Mouse (Mus musculus): ENCODE results near the gene Rac2. TPM values are rescaled to one million over a fixed set of nuclear protein-coding genes. Genes with fewer than 3 reads are reported as not detected.

Gene Rac2
- polyA plus RNA-seq, 1 experiment from 2014 or later = 7.6 TPM

DNA sequence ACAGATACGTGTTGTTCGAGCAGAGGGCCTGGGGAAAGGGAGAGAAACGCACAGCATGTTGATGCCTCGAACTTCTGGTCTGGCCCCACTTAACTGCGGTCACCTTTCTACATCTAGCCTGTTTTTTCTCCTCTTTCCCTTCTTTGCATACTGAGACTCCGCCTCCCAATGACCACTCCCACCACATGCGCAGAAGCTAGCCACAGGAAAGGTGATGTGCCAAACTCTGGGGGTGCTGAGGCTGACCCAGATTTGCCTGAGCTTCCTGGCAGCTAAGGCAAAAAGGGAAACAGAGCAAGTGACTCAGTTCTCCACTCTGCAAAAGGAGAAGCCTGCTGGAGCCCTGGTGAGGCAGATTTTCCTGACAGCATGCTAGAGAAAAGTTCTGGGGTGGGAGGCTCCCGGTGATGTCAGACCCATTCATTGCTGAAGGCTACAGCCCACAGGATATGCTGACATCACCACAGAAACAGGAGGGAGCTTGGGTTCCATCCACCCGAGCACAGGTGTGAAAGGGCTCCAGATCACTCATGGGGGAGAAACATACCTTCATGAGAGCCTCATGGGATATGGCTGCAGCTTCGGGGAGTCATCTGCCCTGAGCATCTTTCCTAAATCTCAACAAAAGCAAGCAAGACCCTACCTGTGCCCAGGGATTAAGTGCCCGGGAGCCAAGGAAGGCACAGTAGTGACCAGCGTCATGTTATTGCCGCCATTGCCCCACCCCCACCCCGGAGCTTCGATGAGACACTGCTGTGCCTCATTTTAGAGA lies 19.3 kb upstream of the Rac2 start:
- H3K27ac ChIP-seq (ENCODE audit: low read depth, low read length) = no peak overlapping the region
- no peak for ATAC-seq (ENCODE audit: low FRiP score, low TSS enrichment)
- no peaks in the 10 kb centered on the region for H3K27me3 ChIP-seq (ENCODE audit: control insufficient read depth, insufficient read depth, low read length)
- H3K9me3 ChIP-seq (ENCODE audit: control insufficient read depth, low read length) = no peaks in the 10 kb centered on the region
- H3K9ac ChIP-seq (ENCODE audit: low read depth, low read length) = no peak overlapping the region
- H3K4me1 ChIP-seq (ENCODE audit: control insufficient read depth, insufficient read depth, low read length) = 0 out of 2 replicates have a peak, but pooled peaks cover 3% of the 10 kb centered on the region
- no peak overlapping the region for H3K4me3 ChIP-seq (ENCODE audit: low read length)
- no peak overlapping the region for H3K4me2 ChIP-seq (replicated peaks; ENCODE audit: low read depth, low read length)
- 45% methylated on average over 15 of the region's 15 CpGs for WGBS
- H3K36me3 ChIP-seq (ENCODE audit: control insufficient read depth, insufficient read depth, low read length) = no peaks in the 10 kb centered on the region

DNA sequence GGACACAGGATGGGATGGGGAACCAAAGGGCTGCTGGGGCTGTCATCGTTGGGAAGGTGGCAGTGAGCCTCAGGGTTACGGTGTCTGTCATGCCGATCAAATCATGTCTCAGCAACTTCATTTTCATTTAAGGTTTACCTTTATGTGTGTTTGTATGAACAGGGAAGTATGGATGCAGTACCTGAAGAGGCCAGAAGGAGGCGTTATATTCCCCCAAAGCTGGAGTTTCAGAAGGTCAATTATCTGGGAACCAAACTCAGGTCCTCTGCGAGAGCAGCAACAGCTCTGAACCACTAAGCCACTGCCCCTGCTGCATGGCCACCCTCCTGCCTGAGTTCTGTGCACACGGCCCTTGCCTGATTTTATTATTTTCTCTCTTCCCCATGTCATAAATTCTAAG lies 18.2 kb upstream of the Rac2 start:
- no peak overlapping the region for H3K4me3 ChIP-seq (ENCODE audit: low read length)
- no peaks in the 10 kb centered on the region for H3K9me3 ChIP-seq (ENCODE audit: control insufficient read depth, low read length)
- H3K27ac ChIP-seq (ENCODE audit: low read depth, low read length) = no peak overlapping the region
- H3K27me3 ChIP-seq (ENCODE audit: control insufficient read depth, insufficient read depth, low read length) = no peaks in the 10 kb centered on the region
- H3K4me2 ChIP-seq (replicated peaks; ENCODE audit: low read depth, low read length) = no peak overlapping the region
- no peak for ATAC-seq (ENCODE audit: low FRiP score, low TSS enrichment)
- H3K9ac ChIP-seq (ENCODE audit: low read depth, low read length) = no peak overlapping the region
- 75% methylated on average over 6 of the region's 6 CpGs for WGBS
- 0 out of 2 replicates have a peak, but pooled peaks cover 3% of the 10 kb centered on the region for H3K4me1 ChIP-seq (ENCODE audit: control insufficient read depth, insufficient read depth, low read length)
- no peaks in the 10 kb centered on the region for H3K36me3 ChIP-seq (ENCODE audit: control insufficient read depth, insufficient read depth, low read length)

DNA sequence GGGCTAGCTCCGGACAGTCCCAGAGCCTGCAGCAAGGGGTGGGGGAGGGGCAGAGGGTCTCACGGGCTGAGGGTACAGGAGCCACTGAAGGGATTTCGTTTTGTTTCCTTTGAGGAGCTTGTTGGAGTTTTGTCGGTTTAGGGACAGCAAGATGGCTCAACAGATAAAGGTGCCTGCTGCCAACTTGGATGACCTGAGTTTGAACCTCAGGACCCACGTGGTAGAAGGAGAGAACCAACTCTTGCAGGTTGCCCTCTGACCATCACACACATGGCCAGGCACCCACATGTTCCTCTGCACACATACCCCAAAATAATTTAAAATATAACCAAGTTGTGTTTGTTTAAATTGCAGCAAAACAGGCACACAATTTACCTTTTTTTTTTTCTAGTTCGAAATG lies 17.4 kb upstream of the Rac2 start:
- Histone ChIP-seq H3K4me1 (ENCODE audit: control insufficient read depth, insufficient read depth, low read length) (0 out of 2 replicates have a peak, but pooled peaks cover 3% of the 10 kb centered on the region), H3K36me3 (ENCODE audit: control insufficient read depth, insufficient read depth, low read length) (no peaks in the 10 kb centered on the region), H3K4me3 (ENCODE audit: low read length) (no peak overlapping the region), H3K27me3 (ENCODE audit: control insufficient read depth, insufficient read depth, low read length) (no peaks in the 10 kb centered on the region), H3K9ac (ENCODE audit: low read depth, low read length) (no peak overlapping the region), H3K4me2 (replicated peaks; ENCODE audit: low read depth, low read length) (no peak overlapping the region), H3K9me3 (ENCODE audit: control insufficient read depth, low read length) (no peaks in the 10 kb centered on the region), H3K27ac (ENCODE audit: low read depth, low read length) (no peak overlapping the region)
- WGBS = 72% methylated on average over 6 of the region's 6 CpGs
- ATAC-seq (ENCODE audit: low FRiP score, low TSS enrichment) = no peak

DNA sequence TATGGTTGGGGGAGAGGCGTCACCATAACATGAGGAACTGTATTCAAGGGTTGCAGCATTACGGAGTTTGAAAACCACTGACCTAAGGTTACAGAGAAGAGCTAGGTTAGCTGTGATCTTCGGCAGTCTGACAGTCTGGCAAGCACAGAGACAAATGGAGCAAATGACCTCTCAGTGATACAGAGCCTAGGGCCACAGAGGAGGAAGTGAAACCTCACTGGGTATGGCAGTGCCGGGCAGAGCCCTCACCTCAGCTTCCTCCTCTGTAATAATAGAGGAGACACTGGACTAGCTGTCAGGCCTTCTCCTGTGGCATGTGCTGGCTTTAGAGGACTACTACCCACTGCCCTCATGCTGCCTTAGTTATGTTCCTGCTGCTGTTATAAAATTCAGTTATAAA lies 16.3 kb upstream of the Rac2 start:
- 69% methylated on average over 4 of the region's 4 CpGs for WGBS
- no peak for ATAC-seq (ENCODE audit: low FRiP score, low TSS enrichment)
- 0 out of 2 replicates have a peak, but pooled peaks cover 3% of the 10 kb centered on the region for H3K4me1 ChIP-seq (ENCODE audit: control insufficient read depth, insufficient read depth, low read length)
- H3K4me3 ChIP-seq (ENCODE audit: low read length) = no peak overlapping the region
- no peaks in the 10 kb centered on the region for H3K27me3 ChIP-seq (ENCODE audit: control insufficient read depth, insufficient read depth, low read length)
- H3K27ac ChIP-seq (ENCODE audit: low read depth, low read length) = no peak overlapping the region
- H3K4me2 ChIP-seq (replicated peaks; ENCODE audit: low read depth, low read length) = no peak overlapping the region
- no peak overlapping the region for H3K9ac ChIP-seq (ENCODE audit: low read depth, low read length)
- no peaks in the 10 kb centered on the region for H3K36me3 ChIP-seq (ENCODE audit: control insufficient read depth, insufficient read depth, low read length)
- no peaks in the 10 kb centered on the region for H3K9me3 ChIP-seq (ENCODE audit: control insufficient read depth, low read length)

DNA sequence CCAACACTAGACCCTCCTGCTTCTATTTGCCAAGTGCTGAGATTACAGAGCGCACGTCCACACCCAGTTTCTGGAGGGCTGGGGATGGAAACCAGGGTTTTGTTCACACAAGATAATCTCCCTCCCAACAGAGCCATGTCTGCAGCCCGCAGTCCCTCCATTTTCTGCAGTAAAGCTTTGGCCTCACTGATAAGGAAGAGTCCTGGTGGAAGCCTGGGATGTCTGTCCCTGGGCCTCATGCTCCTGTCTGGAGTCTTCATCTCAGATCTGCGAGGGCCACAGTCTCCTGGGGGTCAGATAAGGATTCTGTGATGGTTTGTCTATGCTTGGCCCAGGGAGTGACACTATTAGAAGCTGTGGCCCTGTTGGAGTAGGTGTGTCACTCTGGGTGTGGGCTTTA lies 15.5 kb upstream of the Rac2 start:
- Histone ChIP-seq H3K4me2 (replicated peaks; ENCODE audit: low read depth, low read length) (no peak overlapping the region), H3K27me3 (ENCODE audit: control insufficient read depth, insufficient read depth, low read length) (no peaks in the 10 kb centered on the region), H3K27ac (ENCODE audit: low read depth, low read length) (no peak overlapping the region), H3K9me3 (ENCODE audit: control insufficient read depth, low read length) (no peaks in the 10 kb centered on the region), H3K4me1 (ENCODE audit: control insufficient read depth, insufficient read depth, low read length) (0 out of 2 replicates have a peak, but pooled peaks cover 3% of the 10 kb centered on the region), H3K9ac (ENCODE audit: low read depth, low read length) (no peak overlapping the region), H3K36me3 (ENCODE audit: control insufficient read depth, insufficient read depth, low read length) (no peaks in the 10 kb centered on the region), H3K4me3 (ENCODE audit: low read length) (no peak overlapping the region)
- no peak for ATAC-seq (ENCODE audit: low FRiP score, low TSS enrichment)
- WGBS = 86% methylated on average over 4 of the region's 4 CpGs

DNA sequence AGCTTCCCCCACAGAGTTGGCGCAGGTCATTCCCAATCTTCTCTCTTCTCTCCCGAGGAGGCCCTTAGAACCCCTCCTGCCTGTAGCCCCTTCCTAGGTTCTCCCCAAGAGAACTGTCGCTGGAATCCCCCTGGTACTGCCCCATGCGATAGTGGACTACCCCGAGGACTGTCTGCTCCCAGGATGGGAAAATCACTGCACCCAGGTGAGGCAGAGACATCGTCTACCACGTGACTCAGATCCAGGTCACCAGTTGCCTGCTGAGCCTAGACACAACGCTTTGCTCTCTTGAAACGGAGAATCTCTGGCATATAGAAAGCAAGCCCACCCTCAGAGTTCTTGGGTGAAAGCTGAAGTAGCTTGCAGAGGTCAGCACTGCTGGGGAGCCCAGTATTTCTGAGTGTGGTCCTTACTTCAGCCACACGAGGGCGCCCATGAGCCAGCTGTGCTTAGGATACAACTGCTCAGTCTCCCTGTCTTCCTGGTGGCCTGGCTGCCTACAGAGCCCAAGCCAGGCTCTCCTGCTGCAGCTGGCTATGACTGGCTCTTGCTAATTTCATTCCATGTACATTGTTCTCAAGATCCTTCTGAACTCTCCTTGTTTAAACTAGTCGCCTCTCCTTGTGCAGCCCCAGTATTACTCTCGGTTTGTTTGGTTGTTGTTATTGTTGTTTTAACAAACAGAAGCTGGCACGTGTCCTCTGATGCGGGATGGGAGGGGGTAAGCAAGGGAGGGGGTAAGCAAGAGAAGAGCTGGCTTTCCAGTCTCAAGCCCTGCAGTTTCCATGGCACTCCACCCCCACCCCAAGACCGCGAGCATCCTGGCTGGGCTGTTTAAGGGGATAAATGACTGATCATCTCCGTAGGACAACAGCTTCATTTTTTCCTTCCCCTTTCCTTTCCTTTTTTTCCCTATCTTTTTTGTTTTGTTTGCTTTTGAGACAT lies 14.7 kb upstream of the Rac2 start:
- H3K9ac ChIP-seq (ENCODE audit: low read depth, low read length) = no peak overlapping the region
- H3K4me1 ChIP-seq (ENCODE audit: control insufficient read depth, insufficient read depth, low read length) = 0 out of 2 replicates have a peak, but pooled peaks cover 3% of the 10 kb centered on the region
- peak; percentile 86 for ATAC-seq (ENCODE audit: low FRiP score, low TSS enrichment)
- H3K4me3 ChIP-seq (ENCODE audit: low read length) = no peak overlapping the region
- WGBS = 54% methylated on average over 18 of the region's 18 CpGs
- no peak overlapping the region for H3K4me2 ChIP-seq (replicated peaks; ENCODE audit: low read depth, low read length)
- no peak overlapping the region for H3K27ac ChIP-seq (ENCODE audit: low read depth, low read length)
- H3K27me3 ChIP-seq (ENCODE audit: control insufficient read depth, insufficient read depth, low read length) = no peaks in the 10 kb centered on the region
- no peaks in the 10 kb centered on the region for H3K9me3 ChIP-seq (ENCODE audit: control insufficient read depth, low read length)
- H3K36me3 ChIP-seq (ENCODE audit: control insufficient read depth, insufficient read depth, low read length) = no peaks in the 10 kb centered on the region

DNA sequence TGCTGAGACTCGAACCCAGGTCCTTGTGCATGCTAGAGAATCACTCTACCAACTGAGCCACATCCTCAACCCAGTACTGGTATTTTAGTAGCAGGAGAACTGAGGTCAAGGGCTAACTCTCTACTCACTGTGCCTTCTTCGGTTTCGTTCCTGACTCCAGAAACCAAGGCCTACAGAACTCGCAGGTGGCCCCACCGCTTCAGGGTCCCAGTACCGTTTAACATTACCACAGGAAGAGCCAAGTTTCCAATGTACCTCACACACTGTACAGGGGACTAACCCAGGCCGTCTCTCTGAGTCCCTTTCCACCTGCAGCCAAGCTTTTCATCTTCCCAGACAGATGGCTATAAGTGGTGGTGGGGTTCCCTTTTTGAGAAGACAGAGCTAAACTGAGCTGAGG lies 12.8 kb upstream of the Rac2 start:
- Histone ChIP-seq H3K27me3 (ENCODE audit: control insufficient read depth, insufficient read depth, low read length) (no peaks in the 10 kb centered on the region), H3K36me3 (ENCODE audit: control insufficient read depth, insufficient read depth, low read length) (no peaks in the 10 kb centered on the region), H3K4me3 (ENCODE audit: low read length) (no peak overlapping the region), H3K9ac (ENCODE audit: low read depth, low read length) (no peak overlapping the region), H3K27ac (ENCODE audit: low read depth, low read length) (no peak overlapping the region), H3K9me3 (ENCODE audit: control insufficient read depth, low read length) (no peaks in the 10 kb centered on the region), H3K4me1 (ENCODE audit: control insufficient read depth, insufficient read depth, low read length) (peaks cover 9% of the 10 kb centered on the region), H3K4me2 (replicated peaks; ENCODE audit: low read depth, low read length) (no peak overlapping the region)
- ATAC-seq (ENCODE audit: low FRiP score, low TSS enrichment) = no peak
- 92% methylated on average over 7 of the region's 7 CpGs for WGBS

DNA sequence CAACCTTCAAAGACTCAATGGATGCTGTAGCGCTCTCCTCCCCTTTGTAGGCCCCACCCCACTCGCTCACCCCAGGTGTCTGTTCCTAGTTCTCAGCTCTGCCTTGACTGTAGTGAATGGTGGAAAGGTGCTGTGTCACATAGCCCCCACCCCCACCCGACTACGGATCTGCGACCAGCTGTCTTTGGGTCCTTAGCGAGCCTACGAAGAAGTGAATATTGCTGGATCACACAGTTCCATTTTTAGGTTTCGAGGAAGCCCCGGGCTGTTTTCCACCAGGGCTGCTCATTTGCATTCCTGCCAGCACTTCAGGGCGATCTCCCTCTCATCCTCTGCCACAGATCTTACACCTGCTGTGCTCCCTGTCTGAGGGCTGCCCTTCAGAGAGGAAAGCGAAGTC lies 10.8 kb upstream of the Rac2 start:
- Histone ChIP-seq H3K27ac (ENCODE audit: low read depth, low read length) (no peak overlapping the region), H3K4me2 (replicated peaks; ENCODE audit: low read depth, low read length) (no peak overlapping the region), H3K36me3 (ENCODE audit: control insufficient read depth, insufficient read depth, low read length) (no peaks in the 10 kb centered on the region), H3K9ac (ENCODE audit: low read depth, low read length) (no peak overlapping the region), H3K9me3 (ENCODE audit: control insufficient read depth, low read length) (no peaks in the 10 kb centered on the region), H3K27me3 (ENCODE audit: control insufficient read depth, insufficient read depth, low read length) (no peaks in the 10 kb centered on the region), H3K4me3 (ENCODE audit: low read length) (no peak overlapping the region), H3K4me1 (ENCODE audit: control insufficient read depth, insufficient read depth, low read length) (peaks cover 14% of the 10 kb centered on the region)
- no peak for ATAC-seq (ENCODE audit: low FRiP score, low TSS enrichment)
- 26% methylated on average over 11 of the region's 11 CpGs for whole genome bisulfite sequencing
